Mouse (Mus musculus) heart, embryonic 15.5 days (tissue): Measurements from ENCODE around the gene Plau. TPM values are rescaled to one million over a fixed set of nuclear protein-coding genes. Genes with fewer than 3 reads are reported as not detected.
A peak's percentile ranks its signal among the peaks of the same experiment; 100 is the strongest.

ENCODE experiments used
- ATAC-seq: fragments of 200-750 bp; cut with Nextera tagmentation; replicated peaks from 2 replicates; pipeline ENCODE4 v1.8.0; 2017; ENCODE audit warnings: low read depth, moderate TSS enrichment; ENCODE audit not compliant: insufficient number of reproducible peaks, insufficient read depth, low FRiP score
- H3K27ac ChIP-seq: fragments of 300-500 bp; sonication (generic); 2 replicates; pipeline ENCODE4 v1.5.1; 2015; ENCODE audit warnings: mild to moderate bottlenecking, inconsistent platforms
- H3K27me3 ChIP-seq: fragments of 300-500 bp; sonication (generic); 2 replicates; pipeline ENCODE4 v1.6.1; 2015; ENCODE audit warnings: inconsistent platforms
- H3K36me3 ChIP-seq: fragments of 300-500 bp; sonication (generic); 2 replicates; pipeline ENCODE4 v1.6.1; 2015; ENCODE audit warnings: mild to moderate bottlenecking, inconsistent platforms
- H3K4me1 ChIP-seq: fragments of 300-500 bp; sonication (generic); replicated peaks from 2 replicates; pipeline ENCODE4 v1.6.1; 2015; ENCODE audit warnings: inconsistent platforms
- H3K4me2 ChIP-seq: fragments of 300-500 bp; sonication (generic); 2 replicates; pipeline ENCODE4 v1.6.1; 2015; ENCODE audit warnings: inconsistent platforms, mild to moderate bottlenecking, moderate library complexity
- H3K4me3 ChIP-seq: fragments of 300-500 bp; sonication (generic); 2 replicates; pipeline ENCODE4 v1.5.1; 2015; ENCODE audit warnings: mild to moderate bottlenecking, inconsistent platforms
- H3K9ac ChIP-seq: fragments of 300-500 bp; sonication (generic); 2 replicates; pipeline ENCODE4 v1.6.1; 2015; ENCODE audit warnings: mild to moderate bottlenecking, inconsistent platforms
- H3K9me3 ChIP-seq: fragments of 300-500 bp; sonication (generic); replicated peaks from 2 replicates; pipeline ENCODE4 v1.6.1; 2016; ENCODE audit warnings: inconsistent platforms
- WGBS: fragments of 180-500 bp; shearing (Covaris S2); methylation state at CpG from one replicate; pipeline ENCODE4 v1.1.7; 2015; ENCODE audit warnings: mixed read lengths; 5-methylcytosine and 5-hydroxymethylcytosine counted together
- polyA plus RNA-seq: library from polyadenylated mRNA; unstranded; fragments of >200 nt; fragmentation: Nextera tagmentation; extraction: Ambion mirVana; gene quantifications from 2 replicates; pipeline ENCODE4 v1.2.1, GENCODE M21; 2015

The Plau gene
- polyA plus RNA-seq, 1 experiment from 2014 or later, result 1.4 TPM

- no peak for ATAC-seq
- Histone ChIP-seq H3K9me3 (no peaks in the 10 kb centered on the region), H3K27ac (no peak overlapping the region), H3K4me3 (no peak overlapping the region), H3K4me2 (no peak overlapping the region), H3K27me3 (no peaks in the 10 kb centered on the region), H3K9ac (no peak overlapping the region), H3K4me1 (peaks cover 19% of the 10 kb centered on the region), H3K36me3 (no peaks in the 10 kb centered on the region)
These were observed 26.6 kb upstream of the Plau start for GRCm38 (mm10) chr14:20809820-20810219.

GRCm38 (mm10) chr14:20811236-20811635 lies 25.2 kb upstream of the Plau start:
- Histone ChIP-seq H3K9me3 (no peaks in the 10 kb centered on the region), H3K9ac (no peak overlapping the region), H3K27ac (no peak overlapping the region), H3K36me3 (no peaks in the 10 kb centered on the region), H3K27me3 (no peaks in the 10 kb centered on the region), H3K4me1 (peaks cover 5% of the 10 kb centered on the region), H3K4me3 (no peak overlapping the region), H3K4me2 (no peak overlapping the region)
- no peak for ATAC-seq
- WGBS, result 79% methylated on average over 8 of the region's 8 CpGs

- no peak for ATAC-seq
- Histone ChIP-seq H3K4me1 (no peaks in the 10 kb centered on the region), H3K27me3 (no peaks in the 10 kb centered on the region), H3K27ac (no peak overlapping the region), H3K36me3 (no peaks in the 10 kb centered on the region), H3K4me2 (no peak overlapping the region), H3K9me3 (no peaks in the 10 kb centered on the region; the same call in 1 of the 2 replicates), H3K4me3 (no peak overlapping the region), H3K9ac (no peak overlapping the region)
- WGBS, result 72% methylated on average over 7 of the region's 7 CpGs
These were observed 24.6 kb upstream of the Plau start for GRCm38 (mm10) chr14:20811779-20812406.

GRCm38 (mm10) chr14:20815448-20815847 lies 21.0 kb upstream of the Plau start:
- WGBS, result 83% methylated on average over 3 of the region's 3 CpGs
- Histone ChIP-seq H3K27me3 (no peaks in the 10 kb centered on the region), H3K9ac (no peak overlapping the region), H3K27ac (no peak overlapping the region), H3K4me3 (no peak overlapping the region), H3K9me3 (no peaks in the 10 kb centered on the region; the same call in 1 of the 2 replicates), H3K36me3 (no peaks in the 10 kb centered on the region), H3K4me2 (no peak overlapping the region), H3K4me1 (no peaks in the 10 kb centered on the region)
- no peak for ATAC-seq

DNA sequence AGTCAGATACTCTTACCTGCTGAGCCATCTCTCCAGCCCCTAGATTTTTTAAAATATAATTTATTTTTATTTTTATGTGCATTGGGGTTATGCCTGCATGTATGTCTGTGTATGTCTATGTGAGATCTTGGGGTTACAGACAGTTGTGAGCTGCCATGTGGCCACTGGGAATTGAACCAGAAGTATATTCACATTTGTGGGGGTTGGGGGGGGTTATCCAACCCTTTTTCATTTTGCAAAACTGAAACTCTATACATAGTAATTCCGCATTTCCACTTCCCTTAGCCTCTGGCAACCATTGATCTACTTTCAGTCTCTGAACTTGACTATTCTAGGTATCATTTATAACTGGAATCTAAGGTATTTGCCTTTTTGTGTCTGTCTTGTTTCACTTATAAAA lies 11.9 kb upstream of the Plau start:
- ATAC-seq, result no peak
- no peak overlapping the region for H3K4me3 ChIP-seq
- 81% methylated on average over 1 of the region's 1 CpGs for WGBS
- no peaks in the 10 kb centered on the region for H3K27me3 ChIP-seq
- H3K4me1 ChIP-seq, result no peaks in the 10 kb centered on the region
- H3K36me3 ChIP-seq, result no peaks in the 10 kb centered on the region
- H3K9me3 ChIP-seq, result no peaks in the 10 kb centered on the region
- H3K27ac ChIP-seq, result no peak overlapping the region
- no peak overlapping the region for H3K9ac ChIP-seq
- H3K4me2 ChIP-seq, result no peak overlapping the region

DNA sequence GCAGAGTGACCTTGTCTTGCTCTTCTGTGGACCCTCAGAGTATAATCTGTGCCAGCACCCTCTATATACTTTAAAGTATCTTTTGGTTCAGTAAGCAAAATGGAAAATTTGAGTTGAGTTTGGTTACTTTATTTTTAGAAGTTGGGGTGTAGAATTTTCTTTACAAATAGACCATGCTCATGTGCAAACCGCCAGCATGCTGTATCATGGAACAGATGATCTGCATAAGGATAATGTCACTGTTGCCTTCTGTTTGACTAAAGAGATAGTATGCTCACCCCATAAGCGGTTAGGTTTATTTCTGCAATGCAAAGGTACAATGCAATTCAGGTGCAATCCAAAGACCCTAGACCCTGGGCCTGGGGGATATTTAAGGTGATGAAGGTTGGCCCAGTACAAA lies 10.9 kb upstream of the Plau start:
- no peak for ATAC-seq

GRCm38 (mm10) chr14:20827061-20827460 lies 9.4 kb upstream of the Plau start:
- Histone ChIP-seq H3K27me3 (no peaks in the 10 kb centered on the region), H3K4me1 (peaks cover 9% of the 10 kb centered on the region; the same call in 1 of the 2 replicates)

More for the DNA sequence above, 10.9 kb upstream of the Plau start:
- H3K36me3 ChIP-seq, result no peaks in the 10 kb centered on the region
- no peaks in the 10 kb centered on the region for H3K27me3 ChIP-seq
- no peaks in the 10 kb centered on the region for H3K4me1 ChIP-seq
- 85% methylated on average over 2 of the region's 2 CpGs for WGBS
- no peak overlapping the region for H3K4me3 ChIP-seq
- H3K9me3 ChIP-seq, result no peaks in the 10 kb centered on the region
- H3K27ac ChIP-seq, result no peak overlapping the region
- H3K4me2 ChIP-seq, result no peak overlapping the region
- no peak overlapping the region for H3K9ac ChIP-seq

DNA sequence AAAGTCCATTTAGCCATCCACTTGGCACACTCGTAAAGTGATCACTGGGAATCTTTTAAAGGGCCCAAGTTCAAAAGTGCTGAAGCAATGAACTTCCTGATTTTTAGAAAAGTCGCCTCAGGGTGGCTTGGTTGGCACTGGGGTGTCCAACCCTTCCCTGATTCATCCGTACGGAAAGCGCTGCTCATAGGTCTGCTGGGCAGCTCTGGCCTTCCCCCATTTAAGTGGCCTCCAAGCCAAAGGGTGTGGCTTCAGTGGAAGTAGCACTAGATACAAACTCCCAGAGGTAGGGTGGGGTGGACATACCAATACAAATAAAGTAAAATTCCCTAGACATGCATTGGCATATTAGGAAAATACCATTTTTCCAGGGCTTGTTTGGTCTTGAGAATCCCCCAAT lies 9.0 kb upstream of the Plau start:
- H3K9me3 ChIP-seq, result no peaks in the 10 kb centered on the region
- peaks cover 9% of the 10 kb centered on the region; the same call in 1 of the 2 replicates for H3K4me1 ChIP-seq
- H3K9ac ChIP-seq, result no peak overlapping the region
- H3K4me2 ChIP-seq, result no peak overlapping the region
- no peak overlapping the region for H3K27ac ChIP-seq
- no peaks in the 10 kb centered on the region for H3K27me3 ChIP-seq
- H3K4me3 ChIP-seq, result no peak overlapping the region
- no peak for ATAC-seq
- WGBS, result 84% methylated on average over 5 of the region's 5 CpGs
- H3K36me3 ChIP-seq, result no peaks in the 10 kb centered on the region

More at GRCm38 (mm10) chr14:20827061-20827460, 9.4 kb upstream of the Plau start:
- Histone ChIP-seq H3K9ac (no peak overlapping the region), H3K9me3 (no peaks in the 10 kb centered on the region), H3K4me2 (no peak overlapping the region), H3K4me3 (no peak overlapping the region), H3K36me3 (no peaks in the 10 kb centered on the region), H3K27ac (no peak overlapping the region)
- WGBS, result 80% methylated on average over 8 of the region's 8 CpGs
- no peak for ATAC-seq

DNA sequence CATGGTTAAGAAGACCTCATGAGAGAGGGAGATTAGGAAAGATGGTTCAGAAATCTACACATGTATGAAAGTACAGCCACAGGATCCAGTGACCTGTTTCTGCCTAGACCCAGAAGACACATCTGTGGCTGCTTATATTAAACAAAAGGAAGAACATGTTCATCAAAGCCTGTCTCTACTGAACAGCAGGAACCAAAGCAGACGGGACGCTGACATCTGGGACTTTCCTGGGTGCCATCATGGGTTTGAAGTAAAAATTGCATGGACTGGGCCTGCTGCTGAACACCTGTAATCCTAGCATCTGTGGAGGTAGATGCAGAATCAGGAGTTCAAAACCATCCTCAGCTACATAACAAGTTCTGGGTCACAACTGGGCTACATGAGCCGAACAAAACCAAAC lies 7.9 kb upstream of the Plau start:
- Histone ChIP-seq H3K27ac (no peak overlapping the region), H3K4me2 (no peak overlapping the region), H3K9ac (no peak overlapping the region), H3K9me3 (no peaks in the 10 kb centered on the region), H3K27me3 (no peaks in the 10 kb centered on the region), H3K36me3 (no peaks in the 10 kb centered on the region), H3K4me1 (peaks cover 9% of the 10 kb centered on the region; the same call in 1 of the 2 replicates), H3K4me3 (no peak overlapping the region)
- no peak for ATAC-seq
- WGBS, result 82% methylated on average over 3 of the region's 3 CpGs

GRCm38 (mm10) chr14:20829523-20830366 lies 6.7 kb upstream of the Plau start:
- no peak overlapping the region for H3K4me3 ChIP-seq
- H3K36me3 ChIP-seq, result no peaks in the 10 kb centered on the region
- H3K9me3 ChIP-seq, result no peaks in the 10 kb centered on the region
- no peak overlapping the region for H3K4me2 ChIP-seq
- peaks cover 9% of the 10 kb centered on the region; the same call in 1 of the 2 replicates for H3K4me1 ChIP-seq
- peak overlapping the region; percentile 31; the same call in 1 of the 2 replicates for H3K27ac ChIP-seq
- no peak overlapping the region for H3K9ac ChIP-seq
- 72% methylated on average over 12 of the region's 12 CpGs for WGBS
- no peak for ATAC-seq
- no peaks in the 10 kb centered on the region for H3K27me3 ChIP-seq

DNA sequence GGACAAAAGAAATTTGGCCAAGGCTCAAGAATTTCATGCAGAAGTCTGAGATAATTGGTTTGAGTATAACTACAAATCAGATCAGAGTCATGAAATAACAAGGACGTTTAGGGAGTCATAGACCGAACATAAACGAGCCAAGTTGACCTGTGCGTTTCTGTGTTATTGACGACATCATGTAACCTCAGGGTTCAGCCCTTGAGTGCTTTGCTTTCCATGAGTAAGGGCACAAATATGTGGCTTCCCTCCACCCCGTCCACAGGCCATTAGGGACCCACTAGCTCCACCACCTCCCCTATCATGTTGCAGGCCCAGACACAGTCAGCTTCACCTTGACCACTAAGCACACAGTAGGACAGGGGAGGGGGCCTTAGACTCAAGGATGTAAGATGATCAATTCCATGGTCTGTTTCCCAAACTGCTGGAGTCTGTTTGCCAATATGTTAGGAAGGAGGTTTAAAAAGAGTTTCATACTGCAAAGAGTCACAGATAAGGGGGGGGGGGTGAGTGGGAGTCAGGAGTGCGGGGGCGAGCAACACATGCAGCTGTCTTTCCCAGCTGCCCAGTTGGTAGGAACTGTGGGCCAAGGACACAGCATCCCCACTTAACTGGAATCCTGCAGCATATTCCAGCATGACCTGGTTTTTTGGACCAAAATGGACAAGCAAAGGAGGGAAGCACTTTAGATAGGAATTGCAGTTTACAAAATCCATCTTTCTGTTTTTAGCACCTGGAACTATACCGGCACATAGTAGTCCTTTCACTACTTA lies 5.1 kb upstream of the Plau start:
- Histone ChIP-seq H3K9me3 (no peaks in the 10 kb centered on the region), H3K4me1 (peaks cover 13% of the 10 kb centered on the region), H3K27me3 (no peaks in the 10 kb centered on the region), H3K4me2 (no peak overlapping the region), H3K36me3 (no peaks in the 10 kb centered on the region), H3K9ac (no peak overlapping the region), H3K27ac (no peak overlapping the region), H3K4me3 (no peak overlapping the region)
- 48% methylated on average over 9 of the region's 9 CpGs for WGBS
- ATAC-seq, result no peak
